Mouse (Mus musculus): ENCODE data around the gene Abcb10.

DNA sequence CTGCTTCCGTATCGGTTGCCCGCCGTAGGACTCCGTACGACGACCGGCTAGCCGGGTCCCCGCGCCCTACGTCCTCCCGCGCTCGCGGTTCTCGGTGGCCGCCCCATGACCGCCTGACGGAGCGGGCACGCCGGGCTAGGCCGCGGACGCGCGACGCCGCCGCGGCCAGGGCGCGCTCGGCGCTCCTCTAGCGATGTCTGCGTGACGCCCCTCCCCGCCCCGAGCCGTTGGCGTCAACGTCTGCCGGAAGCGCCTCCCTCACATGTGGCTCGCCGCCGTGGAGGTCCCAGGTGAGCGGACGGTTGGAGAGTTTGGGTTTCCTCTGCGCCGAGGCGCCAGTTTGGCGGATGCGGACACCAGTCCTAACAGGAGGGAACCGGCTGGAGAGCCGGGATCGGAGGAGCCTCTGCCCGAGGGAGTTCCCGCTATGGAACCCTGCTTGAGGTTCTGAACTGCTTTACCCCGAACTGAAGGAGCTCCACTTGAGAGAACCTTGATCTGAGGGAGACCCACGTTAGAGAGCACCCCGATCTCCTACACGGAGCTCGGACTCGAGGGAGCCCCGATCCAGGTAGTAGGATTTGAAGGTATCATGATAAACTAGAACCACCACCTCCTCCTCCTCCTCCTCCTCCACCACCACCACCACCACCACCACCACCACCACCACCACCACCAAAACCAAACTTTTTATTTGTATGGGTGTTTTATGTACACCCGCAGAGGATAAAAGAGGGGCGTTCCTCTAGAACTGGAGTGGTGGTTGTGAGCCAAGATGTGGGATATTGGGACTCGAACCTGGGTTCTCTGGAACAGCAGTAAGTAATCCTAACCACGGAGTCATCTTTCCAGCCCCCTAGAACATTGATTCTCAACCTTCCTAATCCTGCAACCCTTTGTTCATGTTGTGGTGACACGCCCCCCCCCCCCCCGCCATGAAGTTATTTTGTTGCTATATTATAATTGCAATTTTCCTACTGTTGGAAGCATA is 38.6 kb upstream of the Abcb10 start, which contains the start of the genes Taf5l and Urb2:
- no peak for TF ChIP-seq EP300 (IDR thresholded peaks at IDR 0.05; ENCODE audit: low read depth)
- no peak for TF ChIP-seq CTCF (IDR thresholded peaks at IDR 0.05; ENCODE audit: low read depth)
